Mouse (Mus musculus): ENCODE measurements around the gene Rrp9. TPM values are rescaled to one million over a fixed set of nuclear protein-coding genes. Genes with fewer than 3 reads are reported as not detected.
"Not testable (repeated sequence)": the region's sequence is repeated elsewhere in the genome, so short reads cannot be mapped to it uniquely, and the experiment has no call there.

The Rrp9 gene
- polyA plus RNA-seq, 1 experiment from 2014 or later = 91.4 TPM

- WGBS = 96% methylated on average over 15 of the region's 15 CpGs
- H3K36me3 ChIP-seq (replicated peaks) = peaks cover 70% of the 10 kb centered on the region
- H3K27me3 ChIP-seq (ENCODE audit: poor library complexity, severe bottlenecking) = no peaks in the 10 kb centered on the region
- peaks cover 33% of the 10 kb centered on the region for H3K4me1 ChIP-seq
- no peaks in the 10 kb centered on the region for H3K9me3 ChIP-seq
- no peak for DNase-seq (ENCODE audit: extremely low spot score, low spot score)
- no peak overlapping the region for H3K27ac ChIP-seq
- no peak overlapping the region for H3K4me3 ChIP-seq
These were observed 5.3 kb downstream of the Rrp9 start for GRCm38 (mm10) chr9:106481075-106481474.

DNA sequence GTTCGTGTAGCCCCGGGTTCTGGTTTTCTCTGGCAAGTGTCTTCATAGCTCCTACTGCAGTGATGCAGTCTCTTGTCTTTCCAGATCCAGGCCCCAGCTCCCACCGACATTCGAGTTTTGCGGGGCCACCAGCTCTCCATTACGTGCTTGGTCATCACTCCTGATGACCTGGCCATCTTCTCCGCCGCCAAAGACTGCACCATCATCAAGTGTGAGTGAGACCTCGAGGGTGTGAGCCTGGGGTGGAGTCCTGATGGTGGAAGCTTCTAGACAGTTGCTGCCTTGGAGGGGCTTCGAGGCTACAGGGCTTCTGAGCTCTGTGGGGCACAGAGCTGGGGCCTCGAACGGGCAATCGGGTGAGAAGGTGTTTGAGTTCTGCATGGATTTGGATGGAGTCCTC is 5.9 kb downstream of the Rrp9 start:
- no peak overlapping the region for H3K27ac ChIP-seq

DNA sequence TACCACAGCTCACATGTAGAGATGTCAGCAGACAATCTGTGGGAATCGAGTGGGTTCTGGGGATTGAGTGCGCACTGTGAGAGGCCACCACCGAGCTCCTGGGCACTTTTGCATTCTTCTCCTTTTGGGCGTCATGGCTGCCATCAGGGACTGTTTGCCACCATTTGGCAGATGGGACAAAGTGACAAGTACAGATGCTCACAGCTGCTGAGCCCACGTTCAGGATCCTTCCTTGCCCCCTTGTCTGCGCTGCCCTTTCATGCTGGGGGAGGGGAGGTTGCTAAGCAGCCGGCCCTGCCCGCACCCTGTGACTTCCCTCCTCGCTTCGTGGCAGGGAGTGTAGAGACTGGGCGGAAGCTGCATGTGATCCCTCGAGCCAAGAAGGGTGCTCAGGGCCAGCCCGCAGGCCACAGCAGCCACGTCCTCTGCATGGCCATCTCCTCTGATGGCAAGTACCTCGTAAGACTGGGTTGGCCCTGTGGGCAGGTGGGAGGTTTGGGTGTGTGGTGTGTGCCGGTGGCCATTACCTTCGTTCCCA is 6.9 kb downstream of the Rrp9 start:
- Histone ChIP-seq H3K27ac (no peak overlapping the region), H3K36me3 (replicated peaks) (peaks cover 75% of the 10 kb centered on the region), H3K4me1 (peaks cover 18% of the 10 kb centered on the region), H3K9me3 (no peaks in the 10 kb centered on the region), H3K4me3 (no peak overlapping the region), H3K27me3 (ENCODE audit: poor library complexity, severe bottlenecking) (no peaks in the 10 kb centered on the region)
- WGBS = 92% methylated on average over 17 of the region's 17 CpGs
- no peak for DNase-seq (ENCODE audit: extremely low spot score, low spot score)

More for the DNA sequence above, 5.9 kb downstream of the Rrp9 start:
- H3K36me3 ChIP-seq (replicated peaks) = peaks cover 75% of the 10 kb centered on the region
- H3K4me1 ChIP-seq = peaks cover 27% of the 10 kb centered on the region
- WGBS = 94% methylated on average over 13 of the region's 13 CpGs
- H3K27me3 ChIP-seq (ENCODE audit: poor library complexity, severe bottlenecking) = no peaks in the 10 kb centered on the region
- H3K9me3 ChIP-seq = no peaks in the 10 kb centered on the region
- DNase-seq (ENCODE audit: extremely low spot score, low spot score) = no peak
- H3K4me3 ChIP-seq = no peak overlapping the region

DNA sequence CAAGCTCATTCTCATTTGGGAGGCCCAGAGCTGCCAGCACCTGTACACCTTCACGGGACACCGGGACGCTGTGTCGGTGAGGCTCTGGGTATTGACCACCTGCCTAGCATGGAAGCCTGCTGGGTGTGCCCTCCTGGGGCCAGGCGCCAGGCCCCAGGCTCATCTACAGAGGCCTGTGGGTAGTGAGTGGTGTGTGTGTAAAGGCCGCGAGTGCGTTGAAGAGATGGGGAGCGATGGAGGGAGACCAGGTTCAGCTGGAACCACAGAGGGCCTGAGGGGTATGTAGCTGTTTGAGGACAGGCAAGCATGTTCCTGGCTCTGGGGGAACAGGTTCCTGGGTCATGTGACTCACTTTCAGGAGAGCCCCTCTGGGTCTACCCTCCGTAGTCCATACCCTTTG is 7.4 kb downstream of the Rrp9 start:
- Histone ChIP-seq H3K27ac (no peak overlapping the region), H3K9me3 (no peaks in the 10 kb centered on the region), H3K27me3 (ENCODE audit: poor library complexity, severe bottlenecking) (no peaks in the 10 kb centered on the region), H3K4me1 (peaks cover 13% of the 10 kb centered on the region), H3K36me3 (replicated peaks) (peaks cover 75% of the 10 kb centered on the region), H3K4me3 (no peak overlapping the region)
- 97% methylated on average over 10 of the region's 10 CpGs for WGBS
- no peak for DNase-seq (ENCODE audit: extremely low spot score, low spot score)

- H3K9me3 ChIP-seq = no peaks in the 10 kb centered on the region
- no peaks in the 10 kb centered on the region for H3K27me3 ChIP-seq (ENCODE audit: poor library complexity, severe bottlenecking)
- no peak for DNase-seq (ENCODE audit: extremely low spot score, low spot score)
- 93% methylated on average over 17 of the region's 17 CpGs for WGBS
- H3K4me1 ChIP-seq = peaks cover 8% of the 10 kb centered on the region; the same call in 1 of the 2 replicates
- no peak overlapping the region for H3K27ac ChIP-seq
- H3K4me3 ChIP-seq = no peak overlapping the region
- H3K36me3 ChIP-seq (replicated peaks) = peaks cover 75% of the 10 kb centered on the region
These were observed 7.8 kb downstream of the Rrp9 start for GRCm38 (mm10) chr9:106483606-106484005.

GRCm38 (mm10) chr9:106485076-106485475 is 9.3 kb downstream of the Rrp9 start:
- Histone ChIP-seq H3K4me1 (0 out of 2 replicates have a peak, but pooled peaks cover 4% of the 10 kb centered on the region), H3K4me3 (no peak overlapping the region), H3K27me3 (ENCODE audit: poor library complexity, severe bottlenecking) (no peaks in the 10 kb centered on the region), H3K27ac (no peak overlapping the region), H3K9me3 (no peaks in the 10 kb centered on the region), H3K36me3 (replicated peaks) (peaks cover 63% of the 10 kb centered on the region)
- 82% methylated on average over 10 of the region's 10 CpGs for WGBS
- no peak for DNase-seq (ENCODE audit: extremely low spot score, low spot score)

DNA sequence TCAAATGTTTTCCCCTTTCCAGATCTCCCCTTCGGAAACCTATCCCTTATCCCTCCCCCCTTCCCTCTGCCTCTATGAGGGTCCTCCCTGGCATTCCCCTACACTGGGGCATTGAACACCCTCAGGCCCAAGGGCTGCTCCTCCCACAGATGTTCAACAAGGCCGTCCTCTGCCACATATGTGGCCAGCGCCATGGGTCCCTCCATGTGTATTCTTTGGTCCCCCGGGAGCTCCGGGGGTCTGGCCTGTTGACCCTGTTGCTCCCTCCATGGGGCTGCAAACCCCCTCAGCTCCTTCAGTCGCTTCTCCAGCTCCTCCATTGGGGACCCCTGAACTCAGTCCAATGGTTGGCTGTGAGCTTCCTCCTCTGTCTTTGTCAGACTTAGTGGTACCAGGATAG is 11.8 kb downstream of the Rrp9 start:
- not testable (repeated sequence) for H3K9me3 ChIP-seq; H3K4me3 ChIP-seq; DNase-seq (ENCODE audit: extremely low spot score, low spot score); H3K27me3 ChIP-seq (ENCODE audit: poor library complexity, severe bottlenecking); H3K4me1 ChIP-seq; H3K27ac ChIP-seq
- 86% methylated on average over 6 of the region's 6 CpGs for WGBS
- H3K36me3 ChIP-seq (replicated peaks) = peaks cover 40% of the 10 kb centered on the region

- WGBS = 91% methylated on average over 6 of the region's 6 CpGs
- DNase-seq (ENCODE audit: extremely low spot score, low spot score) = no peak
- H3K36me3 ChIP-seq (replicated peaks) = no peaks in the 10 kb centered on the region
- H3K27me3 ChIP-seq (ENCODE audit: poor library complexity, severe bottlenecking) = no peaks in the 10 kb centered on the region
- no peaks in the 10 kb centered on the region for H3K4me1 ChIP-seq
- no peak within 1 kb of the TSS for H3K4me3 ChIP-seq
- H3K9me3 ChIP-seq = no peaks in the 10 kb centered on the region
- H3K27ac ChIP-seq = no peak within 1 kb of the TSS
These were observed 23.9 kb downstream of the Rrp9 start, which contains the start of gene Iqcf1 for GRCm38 (mm10) chr9:106499667-106500066. Iqcf1 (plus strand) TSS chr9:106499967.

GRCm38 (mm10) chr9:106501846-106502245 is 26.1 kb downstream of the Rrp9 start:
- Histone ChIP-seq H3K27ac (no peak overlapping the region), H3K27me3 (ENCODE audit: poor library complexity, severe bottlenecking) (no peaks in the 10 kb centered on the region), H3K36me3 (replicated peaks) (no peaks in the 10 kb centered on the region), H3K4me3 (no peak overlapping the region), H3K9me3 (no peaks in the 10 kb centered on the region), H3K4me1 (no peaks in the 10 kb centered on the region)
- 91% methylated on average over 22 of the region's 22 CpGs for WGBS
- no peak for DNase-seq (ENCODE audit: extremely low spot score, low spot score)

- 73% methylated on average over 6 of the region's 6 CpGs for WGBS
- Histone ChIP-seq H3K9me3 (no peaks in the 10 kb centered on the region), H3K27me3 (ENCODE audit: poor library complexity, severe bottlenecking) (no peaks in the 10 kb centered on the region), H3K4me3 (no peak overlapping the region), H3K27ac (no peak overlapping the region), H3K4me1 (no peaks in the 10 kb centered on the region), H3K36me3 (replicated peaks) (no peaks in the 10 kb centered on the region)
- no peak for DNase-seq (ENCODE audit: extremely low spot score, low spot score)
These were observed 28.5 kb downstream of the Rrp9 start for GRCm38 (mm10) chr9:106504246-106504645.

DNA sequence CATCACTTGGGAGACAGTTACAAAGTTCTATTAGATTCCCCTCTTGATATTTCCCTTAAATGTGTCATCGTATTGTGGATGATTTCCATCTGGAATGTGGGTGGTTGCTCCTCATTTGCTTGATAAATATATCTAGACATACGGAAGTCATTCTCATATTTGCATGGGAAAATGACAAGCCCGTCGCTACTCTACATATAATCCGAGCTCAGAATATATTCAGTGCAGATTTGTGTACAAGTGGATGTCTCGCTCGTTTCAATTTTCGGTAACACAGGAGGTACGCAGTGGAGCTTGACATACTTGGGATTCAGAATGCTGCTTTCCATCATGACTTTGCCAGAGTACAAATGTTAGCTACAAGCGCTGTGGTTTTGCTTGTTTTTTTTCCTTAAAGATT is 33.6 kb downstream of the Rrp9 start:
- no peaks in the 10 kb centered on the region for H3K9me3 ChIP-seq
- H3K4me3 ChIP-seq = no peak overlapping the region
- 92% methylated on average over 10 of the region's 10 CpGs for WGBS
- no peak overlapping the region for H3K27ac ChIP-seq
- DNase-seq (ENCODE audit: extremely low spot score, low spot score) = no peak
- H3K4me1 ChIP-seq = no peaks in the 10 kb centered on the region
- no peaks in the 10 kb centered on the region for H3K27me3 ChIP-seq (ENCODE audit: poor library complexity, severe bottlenecking)
- no peaks in the 10 kb centered on the region for H3K36me3 ChIP-seq (replicated peaks)

DNA sequence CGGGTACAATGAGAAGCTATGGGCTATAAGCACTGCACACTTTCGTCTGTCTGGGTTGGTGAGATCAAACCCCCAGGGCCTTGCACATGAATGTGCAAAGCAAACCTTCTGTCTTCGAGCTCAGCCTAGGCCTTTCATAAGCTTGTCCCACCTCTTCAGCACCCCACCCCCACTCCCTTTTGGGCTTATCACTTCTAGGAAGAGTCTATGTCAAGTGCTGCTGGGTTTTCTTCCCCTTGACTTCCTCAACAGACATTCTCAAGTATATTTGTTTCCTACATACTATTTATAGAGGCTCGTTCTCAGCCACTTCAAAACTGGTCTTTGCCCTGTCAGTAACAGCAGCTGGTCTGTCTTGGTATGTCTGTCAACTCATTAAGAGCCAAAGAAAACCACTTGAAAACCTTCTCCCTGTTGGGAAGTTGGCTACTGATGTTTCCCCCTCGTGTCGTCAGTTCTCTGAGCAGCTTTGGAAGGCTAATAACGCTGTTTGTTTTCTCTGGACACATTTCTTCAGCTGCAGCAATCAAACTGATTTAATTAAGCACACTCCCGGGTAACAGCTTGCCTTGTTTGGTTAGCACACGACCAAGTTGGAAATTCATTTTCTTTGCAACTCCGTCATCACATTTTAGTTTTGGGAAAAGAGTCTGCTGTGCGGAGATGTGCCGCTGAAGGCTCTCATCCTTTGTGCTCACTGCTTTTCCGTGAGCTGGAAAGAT is 37.1 kb downstream of the Rrp9 start:
- Histone ChIP-seq H3K4me1 (no peaks in the 10 kb centered on the region), H3K36me3 (replicated peaks) (no peaks in the 10 kb centered on the region), H3K9me3 (no peaks in the 10 kb centered on the region), H3K27me3 (ENCODE audit: poor library complexity, severe bottlenecking) (no peaks in the 10 kb centered on the region), H3K4me3 (no peak overlapping the region), H3K27ac (no peak overlapping the region)
- 82% methylated on average over 13 of the region's 13 CpGs for WGBS
- DNase-seq (ENCODE audit: extremely low spot score, low spot score) = no peak

DNA sequence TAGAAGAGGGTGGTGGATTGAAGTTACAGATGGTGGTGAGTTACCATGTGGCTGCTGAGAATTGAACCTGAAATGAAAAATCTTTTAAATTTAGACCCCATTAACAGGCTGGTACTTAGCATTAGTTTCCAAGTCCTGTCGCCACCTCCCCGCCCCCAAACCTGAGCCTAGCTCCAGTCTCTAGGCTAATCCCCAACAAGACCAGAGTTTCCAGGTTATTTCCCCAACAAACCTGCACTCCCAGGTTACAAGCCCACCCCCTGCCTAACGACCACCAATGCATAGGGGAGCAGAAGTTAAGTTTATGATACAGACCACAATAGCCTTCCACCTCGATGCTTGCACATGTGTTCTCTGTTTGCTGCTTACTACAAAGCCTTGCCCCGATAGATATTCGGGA is 37.8 kb downstream of the Rrp9 start:
- no peak overlapping the region for H3K27ac ChIP-seq
- H3K27me3 ChIP-seq (ENCODE audit: poor library complexity, severe bottlenecking) = no peaks in the 10 kb centered on the region
- H3K4me1 ChIP-seq = no peaks in the 10 kb centered on the region
- no peaks in the 10 kb centered on the region for H3K36me3 ChIP-seq (replicated peaks)
- 80% methylated on average over 6 of the region's 6 CpGs for WGBS
- no peaks in the 10 kb centered on the region for H3K9me3 ChIP-seq
- H3K4me3 ChIP-seq = no peak overlapping the region
- no peak for DNase-seq (ENCODE audit: extremely low spot score, low spot score)

Measured in forebrain, embryonic 10.5 days (tissue).